Mouse (Mus musculus) CD4-positive, CD25-positive, alpha-beta regulatory T cell, adult 4 months (primary cell): ENCODE data around the gene Mcl1. TPM values are rescaled to one million over a fixed set of nuclear protein-coding genes. Genes with fewer than 3 reads are reported as not detected.
"Not testable (repeated sequence)": the region's sequence is repeated elsewhere in the genome, so short reads cannot be mapped to it uniquely, and the experiment has no call there.

ENCODE experiments used
- ATAC-seq: one replicate; pipeline ENCODE4 v1.8.0; 2017
- polyA plus RNA-seq, 2 experiments: library from polyadenylated mRNA; unstranded; fragments of 100-300 nt; shearing (Covaris generic); gene quantifications; one replicate each; pipeline ENCODE4 v1.2.1; 2017

The Mcl1 gene
- polyA plus RNA-seq, 2 experiments from 2014 or later = 61.0 to 96.6 TPM

DNA sequence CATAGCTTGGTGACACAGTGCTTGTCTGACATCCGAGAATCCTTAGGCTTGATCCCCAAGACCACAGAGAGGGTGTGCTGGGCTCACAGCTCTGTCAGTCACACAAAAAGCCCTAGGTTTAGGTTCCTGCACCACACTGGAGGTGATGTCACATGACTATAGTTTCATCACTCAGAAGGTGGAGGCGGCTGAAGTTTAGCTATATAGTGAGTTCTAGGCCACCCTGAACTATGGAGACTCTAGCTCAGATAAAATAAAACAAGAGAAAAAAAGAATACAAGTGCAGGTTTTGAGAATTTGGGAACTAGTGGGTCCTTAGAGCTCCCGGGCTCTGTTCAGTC, 7.6 kb upstream of the Mcl1 start:
- no peak for ATAC-seq

DNA sequence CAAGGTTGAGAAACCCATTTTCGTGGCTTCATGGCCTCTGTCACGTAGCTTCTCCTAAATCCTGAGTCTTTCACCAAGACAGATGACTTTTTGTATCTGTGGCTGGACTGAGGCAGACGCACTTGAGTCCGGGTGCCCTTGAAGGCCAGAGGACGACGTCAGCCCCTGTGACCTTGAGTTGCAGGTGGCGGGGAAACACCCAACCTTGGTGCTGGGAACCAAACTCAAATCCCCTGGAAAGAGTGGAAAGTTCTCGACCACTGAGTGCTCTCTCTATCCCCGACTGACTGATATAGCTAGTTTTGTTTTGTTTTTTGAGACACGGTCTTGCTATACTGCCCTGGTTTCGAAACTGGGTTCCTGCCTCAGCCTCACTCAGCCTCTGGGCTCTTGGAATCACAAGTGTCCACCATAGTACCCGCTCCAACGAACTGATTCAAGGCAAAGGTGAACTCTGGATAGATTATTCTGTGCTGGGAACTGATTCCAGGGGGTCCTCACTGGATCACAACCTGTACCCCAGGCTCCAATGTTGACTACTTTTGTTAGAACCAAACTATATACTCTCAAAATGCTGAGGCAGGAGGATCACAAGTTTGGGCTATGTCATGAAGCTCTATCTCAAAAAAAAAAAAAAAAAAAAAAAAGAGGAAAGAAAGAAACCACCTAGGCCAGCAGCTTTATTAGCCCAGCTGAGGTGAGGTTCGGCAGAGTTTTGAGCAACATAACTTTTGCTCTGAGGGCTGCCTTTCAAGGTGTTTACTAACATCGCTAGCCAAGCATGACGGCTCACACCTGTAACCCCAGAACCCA, 7.0 kb upstream of the Mcl1 start:
- ATAC-seq = peak; percentile 19

DNA sequence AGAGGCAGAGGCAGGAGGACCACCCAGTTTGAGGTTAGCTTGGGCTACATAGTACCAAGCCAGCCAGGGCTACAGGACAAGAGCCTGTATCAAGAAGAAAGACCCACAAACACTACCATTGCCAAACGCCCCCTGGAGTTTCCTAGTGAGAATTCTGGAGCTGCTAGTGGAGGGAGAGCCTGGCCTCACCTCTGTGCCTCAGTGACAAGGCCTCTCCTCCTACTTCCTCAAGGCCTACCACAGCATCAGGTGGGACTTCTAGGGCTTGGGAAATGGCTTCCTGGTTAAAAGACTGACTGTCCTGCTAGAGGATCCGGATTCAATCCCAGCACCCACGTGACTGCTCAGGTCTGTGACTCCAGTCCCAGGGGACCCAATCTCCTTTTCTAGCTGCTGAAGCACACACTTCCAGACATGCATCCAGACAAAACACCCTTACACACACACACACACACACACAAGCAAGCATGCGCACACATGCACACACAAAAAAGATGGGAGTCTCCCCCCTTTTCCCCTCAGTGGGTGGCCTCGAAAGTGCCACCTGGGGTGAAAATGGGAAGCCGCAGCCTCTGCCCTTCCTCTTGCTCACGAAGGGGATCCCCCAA, 6.3 kb upstream of the Mcl1 start:
- ATAC-seq = peak; percentile 40

DNA sequence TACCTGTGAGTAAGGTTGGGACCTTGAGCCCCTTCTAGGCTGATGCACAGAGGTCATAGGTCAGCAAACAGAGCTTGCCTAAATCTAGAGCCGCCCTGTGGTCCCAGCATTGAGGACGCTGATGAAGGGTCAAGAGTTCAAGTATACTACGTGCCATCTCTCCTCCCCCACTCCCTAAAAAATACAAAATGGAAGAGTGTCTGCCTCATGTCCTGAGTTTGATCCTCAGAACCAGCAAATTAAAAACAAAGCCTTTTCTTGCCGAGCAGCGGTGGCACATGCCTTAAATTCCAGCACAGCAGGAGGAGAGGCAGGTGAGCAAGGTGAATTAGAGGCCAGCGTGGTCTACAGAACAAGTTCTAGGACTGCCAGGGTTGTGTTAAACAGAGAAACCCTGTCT, 5.7 kb upstream of the Mcl1 start:
- no peak for ATAC-seq

DNA sequence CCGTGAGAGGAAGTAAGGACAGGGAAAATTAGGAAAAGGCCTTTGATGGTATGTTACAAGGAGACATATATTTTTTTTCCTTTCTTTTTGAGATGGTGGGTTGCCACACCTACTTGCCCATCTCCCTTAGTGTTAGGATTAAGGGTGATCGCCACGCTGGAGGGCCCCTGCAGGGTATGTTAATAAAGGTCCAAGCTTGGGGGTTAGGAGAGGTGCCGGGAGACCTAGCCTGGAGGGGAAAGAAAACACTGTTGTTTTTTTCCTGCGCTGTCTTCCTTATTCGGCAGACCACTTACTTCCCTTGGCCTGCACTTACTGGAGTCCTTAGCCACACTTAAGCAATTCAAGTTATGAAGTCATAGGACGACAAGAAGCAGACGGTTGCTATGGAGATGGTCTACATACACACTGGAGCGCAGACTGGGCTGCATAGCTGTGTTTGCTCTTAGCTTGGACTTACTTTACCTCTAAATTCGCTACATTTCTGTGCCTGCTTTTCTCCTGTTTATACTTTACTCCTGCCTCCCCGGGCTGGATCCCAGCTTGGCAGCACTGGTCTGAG, 5.0 kb upstream of the Mcl1 start:
- ATAC-seq = no peak

DNA sequence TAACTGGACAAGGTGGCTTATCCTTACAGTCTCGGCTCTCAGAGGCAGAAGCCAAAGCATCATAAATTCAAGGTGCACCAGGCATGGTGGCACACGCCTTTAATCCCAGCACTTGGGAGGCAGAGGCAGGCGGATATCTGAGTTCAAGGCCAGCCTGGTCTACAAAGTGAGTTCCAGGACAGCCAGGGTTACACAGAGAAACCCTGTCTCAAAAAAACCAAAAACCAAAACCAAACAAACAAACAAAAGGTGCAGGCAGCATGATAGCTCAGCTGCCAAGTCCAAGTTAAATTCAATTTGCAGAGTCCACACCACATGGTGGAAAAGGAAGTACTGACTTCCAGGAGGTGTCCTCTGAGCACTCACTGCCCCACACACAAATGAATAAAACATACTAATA, 4.2 kb upstream of the Mcl1 start:
- not testable (repeated sequence) for ATAC-seq

DNA sequence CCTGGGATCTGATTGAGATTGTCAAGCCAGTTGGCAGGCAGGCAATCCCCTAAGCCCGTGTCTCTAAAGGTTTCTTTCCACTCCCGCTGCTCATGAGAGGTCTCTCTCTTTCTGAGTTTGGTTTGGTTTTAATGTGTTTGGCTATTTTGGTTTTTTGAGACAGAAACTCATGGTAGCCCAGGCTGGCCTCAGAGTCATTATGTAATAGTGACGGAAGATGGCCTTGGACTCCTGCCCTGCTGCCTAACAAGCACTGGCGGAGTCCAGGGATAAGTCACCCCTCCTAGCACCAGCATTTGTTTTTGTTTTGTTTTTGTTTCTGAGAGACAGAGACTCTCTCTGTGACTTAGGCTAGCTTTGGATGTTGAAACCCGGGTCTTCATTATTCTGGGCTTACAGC, 3.2 kb upstream of the Mcl1 start:
- ATAC-seq = no peak

DNA sequence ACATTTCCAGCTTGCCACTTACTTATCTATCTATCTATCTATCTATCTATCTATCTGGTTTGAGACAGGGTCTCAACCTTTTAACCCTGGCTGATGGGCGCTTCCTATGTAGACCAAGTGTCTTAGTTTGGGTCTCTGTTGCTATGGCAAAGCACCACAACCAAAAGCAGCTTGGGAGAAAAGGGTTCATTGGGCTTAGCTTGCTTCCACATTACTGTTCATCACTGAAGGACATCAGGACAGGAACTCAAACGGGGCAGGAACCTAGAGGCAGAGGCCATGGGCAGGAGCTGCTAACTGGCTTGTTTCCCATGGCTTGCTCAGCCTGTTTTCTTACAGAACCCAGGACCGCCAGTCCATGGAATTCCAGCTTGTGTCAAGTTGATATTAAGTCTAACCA, 1.5 kb upstream of the Mcl1 start:
- ATAC-seq = no peak

DNA sequence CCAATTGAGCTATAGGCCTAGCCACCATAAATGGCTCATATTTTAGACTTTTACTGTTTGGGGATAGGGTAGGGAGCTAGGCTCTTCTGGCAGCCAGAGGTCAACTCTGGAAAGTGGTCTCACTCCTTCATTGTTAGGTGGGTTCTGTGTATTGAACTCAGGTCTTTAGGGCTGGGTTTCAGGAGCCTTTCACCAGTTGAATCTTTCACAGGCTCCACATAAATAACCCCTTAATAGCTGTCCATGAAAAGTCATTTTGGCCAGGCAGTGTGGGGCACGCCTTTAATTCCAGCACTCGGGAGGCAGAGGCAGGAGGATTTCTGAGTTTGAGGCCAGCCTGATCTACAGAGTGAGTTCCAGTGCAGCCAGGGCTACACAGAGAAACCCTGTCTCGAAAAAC, 877 bp upstream of the Mcl1 start:
- no peak for ATAC-seq

DNA sequence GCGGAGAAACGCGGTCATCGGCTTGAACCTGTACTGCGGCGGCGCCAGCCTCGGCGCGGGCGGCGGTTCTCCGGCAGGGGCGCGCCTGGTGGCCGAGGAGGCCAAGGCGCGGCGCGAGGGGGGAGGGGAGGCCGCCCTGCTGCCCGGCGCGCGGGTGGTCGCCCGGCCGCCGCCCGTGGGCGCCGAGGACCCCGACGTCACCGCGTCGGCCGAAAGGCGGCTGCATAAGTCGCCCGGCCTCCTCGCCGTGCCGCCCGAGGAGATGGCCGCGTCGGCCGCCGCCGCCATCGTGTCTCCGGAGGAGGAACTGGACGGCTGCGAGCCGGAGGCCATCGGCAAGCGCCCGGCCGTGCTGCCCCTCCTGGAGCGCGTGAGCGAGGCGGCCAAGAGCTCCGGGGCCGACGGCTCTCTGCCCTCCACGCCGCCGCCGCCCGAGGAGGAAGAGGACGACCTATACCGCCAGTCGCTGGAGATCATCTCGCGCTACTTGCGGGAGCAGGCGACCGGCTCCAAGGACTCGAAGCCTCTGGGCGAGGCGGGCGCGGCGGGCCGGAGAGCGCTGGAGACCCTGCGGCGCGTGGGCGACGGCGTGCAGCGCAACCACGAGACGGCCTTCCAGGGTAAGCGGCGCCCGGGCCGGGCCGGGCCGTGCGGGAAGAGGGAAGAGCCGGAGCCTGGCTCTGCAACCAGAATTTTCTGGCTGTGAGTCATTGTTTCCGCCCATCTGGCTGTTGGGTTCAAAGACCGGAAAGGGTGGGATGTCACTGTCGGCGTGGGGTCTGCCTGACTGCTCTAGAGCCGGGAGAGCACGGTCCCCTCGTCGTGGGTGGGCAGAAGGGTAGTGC, 502 bp downstream of the Mcl1 start:
- peak; percentile 48 for ATAC-seq

DNA sequence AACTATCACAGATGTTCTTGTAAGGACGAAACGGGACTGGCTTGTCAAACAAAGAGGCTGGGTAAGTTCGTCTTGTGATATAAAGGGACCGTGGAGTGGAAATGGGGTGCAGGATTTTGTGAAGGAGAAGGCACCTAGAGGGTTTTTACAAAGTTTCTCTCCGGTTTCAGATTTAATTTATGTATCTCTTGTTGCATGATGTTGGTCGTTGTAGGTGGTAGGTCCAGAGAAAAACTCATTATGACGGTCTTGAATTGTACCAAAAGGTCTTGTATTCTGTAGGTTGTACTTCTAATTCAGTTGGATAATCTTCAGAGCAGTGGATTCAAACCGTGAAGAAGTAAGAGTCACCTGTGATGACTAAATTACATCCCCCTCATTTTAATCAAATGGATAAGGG, 1.4 kb downstream of the Mcl1 start:
- no peak for ATAC-seq

DNA sequence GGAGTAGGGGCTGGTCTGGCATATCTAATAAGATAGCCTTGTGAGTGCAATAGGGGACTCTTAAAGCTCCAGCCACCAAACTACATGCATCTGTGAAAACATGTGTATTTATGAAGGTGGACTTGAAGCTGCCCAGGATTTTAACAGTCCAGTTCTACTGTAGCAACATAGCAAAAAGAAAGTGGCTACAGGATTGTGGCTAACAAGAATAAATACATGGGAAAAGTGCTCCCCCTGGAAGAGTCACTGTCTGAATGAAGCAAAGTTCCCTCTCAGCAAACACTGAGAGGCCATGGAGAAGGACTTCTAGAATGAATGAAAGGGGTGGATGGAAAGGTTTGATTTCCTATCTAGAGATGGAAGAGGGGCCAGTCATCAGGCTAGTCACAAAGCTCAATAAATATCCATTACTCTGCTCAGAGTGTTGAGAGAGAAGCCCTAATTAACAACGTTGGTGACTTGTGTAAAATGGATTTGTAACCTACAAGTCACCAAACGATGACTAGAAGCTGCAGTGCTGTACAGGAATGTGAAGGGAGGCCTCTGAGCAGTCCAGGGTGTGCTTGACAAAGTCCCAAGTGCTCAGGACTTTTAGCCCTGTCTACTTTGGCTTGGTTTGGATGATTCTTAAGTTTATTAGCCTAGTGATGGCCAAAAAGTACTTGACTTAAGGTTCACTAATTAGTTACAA, 2.3 kb downstream of the Mcl1 start:
- no peak for ATAC-seq

DNA sequence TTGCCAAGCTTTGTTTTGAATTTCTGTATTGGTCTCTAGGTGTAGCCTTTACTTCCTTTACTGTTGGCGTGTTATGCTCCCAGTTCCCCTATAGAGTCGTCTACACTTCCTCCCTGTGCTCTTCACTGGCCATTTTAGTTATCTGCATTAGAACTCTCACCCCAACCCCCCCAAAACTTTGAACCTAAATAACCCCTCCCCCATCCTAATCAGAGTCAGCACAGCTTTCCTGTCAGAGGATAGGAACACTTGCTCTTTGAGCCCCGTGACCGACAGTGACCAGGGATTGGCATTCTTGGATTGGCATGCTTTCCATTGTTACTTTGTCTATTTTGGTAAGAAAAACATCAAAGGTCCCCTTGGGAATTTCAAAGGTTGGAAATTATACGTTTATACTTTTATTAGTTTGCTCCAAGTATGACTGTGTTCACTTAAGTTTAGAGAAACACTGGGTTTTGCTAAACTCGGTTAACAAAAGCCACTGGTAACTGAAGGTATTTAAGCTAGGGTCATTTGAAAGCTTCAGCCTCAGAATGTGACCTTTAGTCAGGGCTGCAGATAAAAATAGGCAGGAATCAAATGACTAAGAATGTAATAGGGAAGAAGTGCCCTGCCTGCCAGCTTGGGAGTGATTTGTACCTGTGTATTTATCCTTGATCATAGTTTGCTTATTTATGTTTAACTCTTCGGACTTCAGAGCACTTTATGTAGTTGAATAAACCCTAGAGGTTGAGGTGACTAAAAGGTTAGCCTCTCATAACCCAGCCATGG, 3.5 kb downstream of the Mcl1 start:
- no peak for ATAC-seq

DNA sequence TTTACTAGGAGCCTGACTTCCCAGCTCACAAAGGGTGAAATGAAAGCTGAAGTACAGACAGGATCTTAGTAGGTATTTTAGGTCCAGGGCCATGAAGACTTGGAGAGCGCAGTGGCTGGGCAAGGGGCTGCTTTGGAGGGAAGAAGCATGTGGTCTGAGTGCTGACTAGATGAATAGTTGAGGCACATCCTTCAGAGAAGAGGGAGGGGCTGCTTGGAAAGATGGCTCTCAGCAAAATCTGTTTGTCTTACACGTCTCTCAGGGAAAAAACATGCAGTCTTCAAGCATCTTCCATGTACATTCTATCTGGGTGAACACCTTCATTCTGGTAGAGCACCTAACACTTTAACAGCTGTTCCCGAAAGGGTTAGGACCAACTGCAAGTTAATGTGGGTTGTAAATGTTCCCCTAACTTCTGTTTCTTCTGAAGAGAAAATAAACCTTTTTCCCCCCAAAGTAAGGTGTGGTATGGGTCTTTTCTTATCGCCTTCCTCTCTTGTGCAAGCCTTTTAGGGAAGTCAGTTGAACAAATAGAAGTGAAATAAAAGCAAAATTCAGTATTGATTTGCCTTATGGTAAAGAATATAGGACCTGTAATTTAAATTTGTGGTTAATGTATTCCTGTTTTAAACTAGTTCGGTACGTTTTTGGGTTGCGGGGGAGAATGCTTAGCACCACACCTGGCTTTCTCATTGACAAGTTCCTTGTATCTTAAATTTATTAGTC, 4.3 kb downstream of the Mcl1 start:
- no peak for ATAC-seq

DNA sequence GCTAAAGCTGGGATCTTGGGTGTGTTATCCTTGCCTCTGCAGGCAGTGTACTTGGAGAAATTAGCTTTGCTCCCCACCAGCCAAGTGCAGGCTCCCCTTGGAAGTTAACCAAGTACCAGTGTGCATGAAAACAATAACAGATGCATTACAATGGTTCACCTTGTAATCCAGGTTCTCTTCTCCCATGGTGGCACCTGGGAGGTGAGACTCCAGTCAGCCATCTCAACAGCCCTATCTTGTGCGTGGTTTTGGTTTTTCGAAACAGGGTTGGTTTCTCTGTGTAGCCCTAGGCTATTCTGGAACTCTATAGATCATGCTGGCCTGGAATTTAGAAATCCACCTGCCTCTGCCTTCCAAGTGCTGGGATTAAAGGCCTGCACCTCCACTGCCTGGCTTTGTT, 4.9 kb downstream of the Mcl1 start:
- ATAC-seq = no peak

DNA sequence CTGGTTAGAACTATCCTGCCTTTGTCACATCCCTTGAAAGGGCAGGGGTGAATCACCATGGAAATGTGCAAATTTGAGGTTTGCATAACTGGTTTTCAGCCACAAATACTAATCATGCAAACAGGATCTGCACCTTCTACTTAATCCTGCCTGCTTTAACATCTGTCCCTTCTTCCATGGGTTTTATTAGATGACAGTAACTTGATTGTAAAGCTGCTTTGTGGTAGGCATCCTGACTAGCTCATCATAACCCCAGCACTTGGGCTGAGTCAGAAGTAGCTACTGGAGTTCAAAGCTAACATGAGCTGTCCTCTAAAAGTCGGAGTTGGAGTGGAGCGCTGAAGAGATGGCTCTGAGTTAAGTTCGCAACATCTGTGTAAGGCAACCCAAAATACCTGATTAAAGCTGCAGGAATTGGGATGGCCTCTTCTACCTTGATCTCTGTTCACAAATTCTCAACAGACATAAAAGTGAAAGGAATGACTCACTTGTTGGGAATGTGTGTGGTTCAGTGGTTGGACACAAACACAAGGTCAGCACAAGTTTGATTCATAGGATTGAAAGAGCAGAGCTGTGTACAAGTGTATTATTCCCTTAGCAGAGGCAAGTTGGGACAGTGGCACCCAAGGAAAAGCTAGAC, 5.5 kb downstream of the Mcl1 start:
- no peak for ATAC-seq

DNA sequence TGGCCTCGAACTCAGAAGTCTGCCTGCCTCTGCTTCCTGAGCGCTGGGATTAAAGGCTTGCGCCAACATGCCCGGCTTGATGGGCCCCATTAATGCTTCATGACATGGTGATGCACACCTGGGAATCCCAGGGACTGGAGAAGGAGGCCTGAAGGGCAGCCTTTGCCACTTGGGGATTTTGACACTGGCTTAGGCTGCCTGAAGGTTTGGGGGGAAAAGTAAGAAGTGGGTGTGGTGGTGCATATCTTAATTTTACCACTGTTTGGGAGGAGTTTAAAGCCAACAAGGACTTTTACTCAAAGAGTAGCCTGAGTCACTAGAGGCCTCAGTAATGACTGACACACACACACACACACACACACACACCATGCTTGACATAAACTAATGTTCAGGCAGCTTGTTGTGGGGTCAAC, 6.4 kb downstream of the Mcl1 start:
- no peak for ATAC-seq

DNA sequence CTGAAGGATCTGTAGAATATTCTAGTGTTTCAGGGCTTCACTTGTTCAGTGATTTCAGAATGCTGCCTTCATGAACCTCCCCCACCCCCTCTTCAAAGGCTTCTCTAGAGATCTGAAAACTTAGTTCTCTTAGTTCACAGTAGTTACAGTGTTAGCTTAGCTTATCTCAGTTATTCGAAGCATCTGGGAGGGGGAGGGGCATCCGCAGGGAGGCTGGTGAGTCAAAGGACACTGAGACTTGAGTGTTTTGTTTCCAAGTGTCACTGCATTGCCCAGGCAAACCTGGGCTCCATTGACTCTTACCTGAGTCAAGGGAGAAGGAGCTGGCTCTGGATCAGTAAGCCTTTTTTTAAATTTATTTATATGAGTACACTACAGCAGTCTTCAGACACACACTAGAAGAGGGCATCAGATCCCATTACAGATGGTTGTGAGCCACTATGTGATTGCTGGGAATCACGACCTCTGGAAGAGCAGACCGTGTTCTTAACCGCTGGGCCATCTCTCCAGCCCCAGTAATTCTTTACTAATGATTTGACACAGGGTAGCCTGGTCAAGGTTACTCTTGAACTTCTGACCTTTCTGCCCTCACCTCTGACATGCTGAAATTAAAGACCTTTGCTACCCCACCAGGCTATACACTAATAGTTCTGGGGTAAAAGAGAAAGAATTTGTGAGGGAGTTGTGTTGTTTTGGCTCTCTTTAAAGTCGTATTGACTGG, 7.7 kb downstream of the Mcl1 start:
- peak; percentile 55 for ATAC-seq

DNA sequence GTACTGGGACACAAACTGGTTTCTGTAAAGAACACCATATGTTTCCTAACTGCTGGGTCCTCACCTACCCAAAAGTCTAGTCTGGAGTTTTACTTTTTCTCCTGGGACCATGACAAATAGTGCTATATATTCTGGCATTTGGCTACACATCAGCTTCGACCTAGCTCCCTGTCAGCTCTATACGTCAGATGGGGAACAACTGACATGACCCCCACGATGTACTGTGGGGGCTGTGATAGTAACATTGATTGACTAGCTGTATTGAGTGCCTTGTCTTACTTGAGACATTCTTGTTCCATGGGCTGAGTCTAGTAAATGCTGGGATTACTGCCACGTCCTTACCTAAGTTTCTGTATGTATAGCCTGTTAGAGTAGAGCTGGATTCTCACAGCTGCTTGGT, 8.9 kb downstream of the Mcl1 start:
- no peak for ATAC-seq

DNA sequence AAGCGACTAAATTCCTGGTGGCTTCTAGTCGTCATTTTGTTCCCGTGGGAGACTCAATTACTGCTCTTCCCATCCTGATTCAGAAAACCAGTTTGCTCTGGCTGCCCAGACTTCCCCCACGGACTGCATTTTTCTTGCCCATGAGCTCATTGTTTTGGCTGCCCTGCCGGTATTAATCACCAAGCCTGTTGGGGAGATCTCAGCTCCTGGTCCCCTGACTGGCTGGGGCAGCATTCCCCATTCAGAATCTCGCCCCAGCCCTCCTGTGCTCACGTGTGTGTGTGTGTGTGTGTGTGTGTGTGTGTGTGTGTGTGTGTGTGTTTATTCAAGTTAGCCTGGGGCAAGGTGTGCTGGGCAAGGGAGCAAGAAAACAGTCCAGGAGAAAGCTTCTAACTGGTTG, 9.4 kb downstream of the Mcl1 start:
- no peak for ATAC-seq
